Mouse (Mus musculus) c-Kit-negative CD71-positive TER-119-positive erythroid progenitor cells, embryonic 14.5 days (primary cell): ENCODE measurements around the gene Olfr726.

Experiments
- DNase-seq: peaks from one replicate; pipeline ENCODE4 v3.0.0-alpha.2; 2013; ENCODE audit warnings: low read depth, low spot score

Olfr726 gene

DNA sequence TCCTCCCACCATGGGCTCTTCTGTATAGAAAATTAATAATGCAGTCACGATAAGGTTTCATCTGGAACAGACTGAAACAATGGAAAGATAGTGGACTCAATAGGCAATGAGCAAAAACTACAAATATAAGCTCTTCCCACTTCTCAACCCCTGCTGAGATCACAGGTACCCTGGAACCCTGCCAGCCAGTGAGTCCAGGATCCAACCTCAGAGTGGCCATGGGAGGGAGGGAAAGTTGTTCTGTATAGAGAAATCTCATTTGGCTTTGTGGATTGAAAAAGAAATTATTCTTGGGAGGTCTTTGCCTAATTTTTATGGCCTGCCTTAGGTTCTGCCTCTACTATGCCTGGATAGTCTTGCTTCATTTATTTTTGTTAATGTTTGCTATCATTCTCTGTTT is at the start of gene Olfr726:
TSS of gene Olfr726 (minus strand) at position 101 of the 400 bp plus-strand sequence.
- no peak for DNase-seq

DNA sequence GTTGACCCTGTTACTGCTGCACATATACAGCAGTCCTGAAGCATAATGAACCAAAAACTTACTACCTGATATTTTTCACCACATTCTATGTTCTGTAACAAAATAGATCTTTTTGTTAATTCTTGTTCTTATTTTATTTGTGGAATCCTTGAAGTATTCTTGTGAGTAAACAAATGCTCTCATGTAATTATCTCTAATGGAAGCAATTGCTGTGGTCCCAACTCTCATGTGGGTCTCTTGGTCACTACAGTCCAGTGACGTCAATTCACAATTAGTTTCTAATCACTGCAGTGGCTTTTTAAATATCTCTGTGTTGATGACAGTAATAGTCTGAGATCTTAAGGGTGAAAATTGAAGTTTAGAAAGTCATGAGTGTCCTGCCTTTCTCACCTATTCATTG is 32.1 kb upstream of the Olfr726 start, which contains the start of gene Olfr727:
TSS of gene Olfr727 (plus strand) at position 301 of the 400 bp plus-strand sequence.
- DNase-seq = no peak

DNA sequence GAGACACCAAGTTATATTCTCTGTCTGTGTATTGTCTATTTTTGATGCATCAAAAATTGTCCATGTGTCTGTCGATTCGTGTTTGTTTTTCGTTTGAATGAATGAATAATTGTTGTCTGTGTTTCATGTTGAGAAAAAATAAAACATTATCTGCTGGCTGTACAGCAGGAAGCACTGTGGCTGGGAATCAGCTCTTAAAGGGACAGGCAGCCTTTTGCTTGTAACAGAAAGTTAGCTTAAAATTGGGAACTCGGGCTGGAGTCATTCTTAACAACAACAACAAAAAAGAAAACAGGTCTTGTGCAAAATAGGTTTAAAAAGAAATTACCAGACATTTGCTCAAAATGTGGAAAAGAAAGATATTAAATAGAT is 28.0 kb downstream of the Olfr726 start:
- no peak for DNase-seq

DNA sequence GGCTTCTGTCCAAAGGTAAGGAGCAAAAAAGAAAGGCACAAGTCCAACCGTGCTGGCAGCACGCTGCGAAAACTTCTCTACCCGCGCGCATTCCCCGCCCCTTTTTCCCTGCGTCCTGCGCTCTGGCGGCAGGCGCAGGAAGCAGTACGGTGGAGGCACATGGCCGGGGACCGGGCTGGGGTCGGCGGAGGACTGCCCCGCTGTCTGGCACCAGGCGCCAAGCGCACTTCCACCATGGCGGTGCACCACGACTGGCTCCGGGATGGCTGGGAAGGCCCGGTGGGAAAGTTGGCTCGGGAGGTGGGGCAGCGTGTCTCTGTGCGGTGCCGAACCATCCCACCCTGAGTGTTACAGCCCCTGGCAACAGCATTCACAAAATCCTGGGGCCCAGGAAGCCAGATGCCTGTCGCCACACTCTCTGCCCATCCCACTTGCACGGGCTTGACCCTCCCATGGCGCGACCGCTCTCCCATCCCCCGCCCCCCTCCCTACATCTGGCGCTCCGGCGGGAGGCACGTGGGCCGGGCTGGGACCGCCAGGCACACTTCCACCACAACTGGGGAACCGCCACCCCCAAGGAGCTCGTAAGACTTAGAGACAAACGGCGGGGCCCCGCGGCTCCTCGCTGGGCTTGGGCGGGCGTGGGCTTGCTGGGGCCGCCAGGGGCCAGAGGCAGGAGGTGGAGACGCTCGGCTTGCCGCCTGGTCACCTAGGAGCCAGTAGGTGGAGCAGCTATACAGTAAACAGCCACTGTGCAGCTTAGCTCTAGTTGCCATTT is 28.6 kb downstream of the Olfr726 start:
- DNase-seq = no peak

DNA sequence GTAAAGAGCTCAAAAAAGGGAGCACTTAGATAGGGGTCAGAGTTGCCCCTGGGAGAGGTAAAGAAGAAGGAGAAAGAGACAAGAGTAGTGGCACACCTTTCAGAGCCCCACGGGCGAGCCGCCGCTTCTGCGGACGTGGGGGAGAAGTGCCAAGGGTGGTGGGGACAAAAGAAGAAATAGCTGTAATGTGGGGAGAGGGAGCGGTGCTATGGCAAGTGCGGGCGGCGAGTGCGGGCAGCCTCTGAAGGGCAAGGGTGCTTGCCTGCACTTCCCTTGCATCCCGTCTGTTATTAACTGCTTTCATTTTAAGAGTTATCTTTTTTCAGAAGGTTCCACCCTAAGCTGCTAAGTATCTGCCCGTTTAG is 29.2 kb downstream of the Olfr726 start:
- DNase-seq = no peak

DNA sequence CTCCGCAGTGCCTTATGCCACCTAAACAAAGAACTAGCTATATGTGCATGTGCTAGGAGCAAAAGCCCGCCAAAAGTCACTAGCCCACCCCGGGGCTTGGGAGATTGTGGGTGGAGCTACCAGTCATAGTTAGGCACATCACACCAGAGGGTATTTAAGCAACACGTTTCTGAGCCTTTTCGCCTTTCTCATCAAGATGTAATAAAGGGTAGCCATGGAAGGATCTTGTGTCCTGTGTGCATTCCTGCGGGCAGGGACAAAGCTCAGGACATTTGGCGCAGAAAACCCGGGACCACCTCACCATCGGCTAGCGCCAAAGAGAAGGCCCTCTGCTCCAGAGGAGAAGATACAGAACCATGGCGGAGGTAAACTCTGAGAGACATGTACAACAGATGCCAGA is 29.6 kb downstream of the Olfr726 start:
- DNase-seq = no peak

DNA sequence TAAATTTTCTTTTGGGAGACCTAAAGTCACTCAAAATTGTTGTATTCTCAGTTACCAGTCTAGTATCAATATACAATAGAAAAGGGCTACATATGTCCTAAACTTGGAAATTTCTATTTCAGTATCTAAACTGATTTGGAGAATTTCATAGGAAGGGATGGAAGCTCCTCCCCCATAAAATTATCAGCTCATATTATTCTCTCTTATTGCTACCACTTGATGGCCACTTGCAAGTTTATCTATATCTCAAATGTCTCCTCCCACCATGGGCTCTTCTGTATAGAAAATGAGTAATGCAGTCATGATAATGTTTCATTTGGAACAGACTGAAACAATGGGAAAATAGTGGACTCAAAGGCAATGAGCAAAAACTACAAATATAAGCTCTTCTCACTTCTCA is 50.5 kb downstream of the Olfr726 start, which contains the start of gene Olfr725:
TSS of gene Olfr725 (minus strand) at position 101 of the 400 bp plus-strand sequence.
- no peak for DNase-seq
